ENCODE assay signal across 9 mouse cellular contexts in the genomic region with DNA sequence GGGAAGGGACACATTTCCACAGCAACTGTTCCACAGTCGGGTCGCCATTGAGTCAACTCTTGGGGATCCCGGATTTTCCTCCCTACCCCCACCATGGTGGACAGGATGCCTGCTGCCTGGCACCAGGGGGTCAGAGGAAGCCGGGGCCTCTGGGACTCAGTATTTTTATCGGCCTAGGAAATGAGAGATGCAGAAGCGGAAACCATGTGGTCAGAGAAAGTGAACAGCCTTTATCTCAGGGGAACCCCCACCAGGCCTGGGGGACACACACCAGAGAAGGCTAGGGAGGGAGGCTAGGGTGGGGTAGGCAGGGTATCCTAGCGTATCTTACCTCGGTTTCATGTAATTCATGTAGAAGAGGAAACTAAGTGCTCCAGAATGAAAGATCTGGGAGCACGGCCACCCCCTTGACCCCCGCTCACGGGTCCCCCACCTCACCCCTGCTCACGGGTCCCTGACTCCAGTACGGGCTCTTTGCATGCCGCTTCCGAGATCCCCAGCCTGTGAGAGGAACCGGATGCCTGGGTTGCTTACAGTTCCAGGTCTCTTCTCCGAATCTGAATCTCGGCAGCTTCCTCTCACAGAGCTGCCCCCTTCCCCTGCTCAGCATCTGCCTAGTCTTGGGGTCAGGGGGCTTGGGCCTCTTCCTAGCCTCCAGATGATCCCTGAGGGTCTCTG. TPM values are rescaled to one million over a fixed set of nuclear protein-coding genes. Genes with fewer than 3 reads are reported as not detected.
A peak's percentile ranks its signal among the peaks of the same experiment; 100 is the strongest.
DNase-seq lines count a peak whose midpoint lies in the region; ATAC-seq and TF ChIP-seq lines count a peak whose summit lies in the region.
"Had no signal": no experiment of that assay in that cellular context is flagged by ENCODE, and none has a peak within 500 bp of the region (broad histone marks: within the 10 kb centered on the region; RNA-seq: fewer than 3 reads in every experiment).

No protein-coding gene starts in this region.

- peak overlapping the region; percentile 85 for H3K27ac ChIP-seq in bone marrow, adult 2 months (ENCODE audit: control insufficient read depth, insufficient read depth, low read depth, low read length, poor library complexity)
- no peak overlapping the region; the same call in 1 of the 2 replicates for H3K27ac ChIP-seq in midbrain, embryonic 10.5 days (replicated peaks)

- H3K27me3 ChIP-seq in midbrain, embryonic 10.5 days (ENCODE audit: low read depth, poor library complexity, severe bottlenecking) = no peaks in the 10 kb centered on the region

- peak; percentile 64 for ATAC-seq in CD4-positive, CD25-positive, alpha-beta regulatory T cell, adult 4 months
- no peak; the same call in 1 of the 2 replicates for ATAC-seq in megakaryocyte-erythroid progenitor cell, adult 5-6 weeks (replicated peaks; ENCODE audit: low FRiP score, low TSS enrichment, poor library complexity, severe bottlenecking)

- peaks cover 14% of the 10 kb centered on the region for H3K4me1 ChIP-seq in bone marrow, adult 2 months (ENCODE audit: control insufficient read depth, insufficient read depth, low read length)
- peaks cover 8% of the 10 kb centered on the region; the same call in 1 of the 2 replicates for H3K4me1 ChIP-seq in midbrain, embryonic 10.5 days

- peaks cover 51% of the 10 kb centered on the region for H3K36me3 ChIP-seq in midbrain, embryonic 10.5 days

- no peak for TF ChIP-seq POLR2A in bone marrow, adult 2 months (IDR thresholded peaks at IDR 0.05; ENCODE audit: borderline replicate concordance, control insufficient read depth, low read depth, low read length)

- H3K4me3 ChIP-seq in bone marrow, adult 2 months (replicated peaks; ENCODE audit: control insufficient read depth, low read depth, low read length) = peak overlapping the region; percentile 40
- H3K4me3 ChIP-seq in midbrain, embryonic 10.5 days = no peak overlapping the region

- peak; percentile 18 for DNase-seq in kidney, adult 18-20 months
- peak; percentile 65 for DNase-seq in lung, postnatal 25 days (ENCODE audit: low spot score)
- DNase-seq in adipocyte (ENCODE audit: low spot score) = no peak
- DNase-seq in midbrain, embryonic 10.5 days (ENCODE audit: low spot score) = no peak
- no peak for DNase-seq in layer of hippocampus, adult 9-10 months (ENCODE audit: low spot score)

- no peaks in the 10 kb centered on the region for H3K9me3 ChIP-seq in midbrain, embryonic 10.5 days (replicated peaks)

- TF ChIP-seq CTCF in bone marrow, adult 2 months (IDR thresholded peaks at IDR 0.05; ENCODE audit: control insufficient read depth, insufficient read depth, low read length) = no peak

- WGBS in bone marrow, adult 2 months = 2% methylated on average over 18 of the region's 18 CpGs
- 86% methylated on average over 18 of the region's 18 CpGs for WGBS in midbrain, embryonic 10.5 days

RNA-seq across cellular contexts. Expression of a gene that starts 2.0 kb away (rescaled TPM):
- polyA plus RNA-seq in CD4-positive, CD25-positive, alpha-beta regulatory T cell, adult 4 months (2017; shearing (Covaris generic)) = 1 to 10 TPM in 1 of 2 experiments, under 1 TPM in 1; 0.79 to 1.4 TPM
- not detected in 2 replicates for polyA plus RNA-seq in bone marrow, adult 2 months (2011; ENCODE audit: insufficient read depth, insufficient read length, low replicate concordance, missing spikeins)
- not detected in 2 replicates for total RNA-seq in megakaryocyte-erythroid progenitor cell, adult 5-6 weeks (2014; fragmentation: Nextera tagmentation)
- total RNA-seq in megakaryocyte-erythroid progenitor cell, adult 5-6 weeks (2017) = not detected in 2 replicates
- polyA plus RNA-seq in midbrain, embryonic 10.5 days (2016; fragmentation: Nextera tagmentation; extraction: Ambion mirVana) = 0.25 and 0.37 TPM in 2 replicates
- polyA plus RNA-seq: limb, embryonic 11.5 days had no signal

RNA-seq across cellular contexts. Expression of a gene that starts 13.5 kb away (rescaled TPM):
- 10 to 100 TPM; 82.7 to 99.0 TPM for polyA plus RNA-seq in CD4-positive, CD25-positive, alpha-beta regulatory T cell, adult 4 months (2017; shearing (Covaris generic))
- polyA plus RNA-seq in bone marrow, adult 2 months (2011; ENCODE audit: insufficient read depth, insufficient read length, low replicate concordance, missing spikeins) = 3.5 and 4.4 TPM in 2 replicates
- total RNA-seq in megakaryocyte-erythroid progenitor cell, adult 5-6 weeks (2014; fragmentation: Nextera tagmentation) = 0.45 TPM in 1 of 2 replicates, not detected in the other
- total RNA-seq in megakaryocyte-erythroid progenitor cell, adult 5-6 weeks (2017) = not detected in 2 replicates
- polyA plus RNA-seq in midbrain, embryonic 10.5 days (2016; fragmentation: Nextera tagmentation; extraction: Ambion mirVana) = not detected in 2 replicates

RNA-seq across cellular contexts. Expression of a gene that starts 14.8 kb away (rescaled TPM):
- polyA plus RNA-seq in CD4-positive, CD25-positive, alpha-beta regulatory T cell, adult 4 months (2017; shearing (Covaris generic)) = 1 to 10 TPM; 6.3 to 8.2 TPM
- 4.1 and 9.9 TPM in 2 replicates for polyA plus RNA-seq in bone marrow, adult 2 months (2011; ENCODE audit: insufficient read depth, insufficient read length, low replicate concordance, missing spikeins)
- total RNA-seq in megakaryocyte-erythroid progenitor cell, adult 5-6 weeks (2014; fragmentation: Nextera tagmentation) = 4.5 and 8.0 TPM in 2 replicates
- total RNA-seq in megakaryocyte-erythroid progenitor cell, adult 5-6 weeks (2017) = 0.99 and 2.2 TPM in 2 replicates
- 9.7 and 11.8 TPM in 2 replicates for polyA plus RNA-seq in midbrain, embryonic 10.5 days (2016; fragmentation: Nextera tagmentation; extraction: Ambion mirVana)

RNA-seq across cellular contexts. Expression of a gene that starts 16.8 kb away (rescaled TPM):
- 10 to 100 TPM; 15.3 to 23.5 TPM for polyA plus RNA-seq in CD4-positive, CD25-positive, alpha-beta regulatory T cell, adult 4 months (2017; shearing (Covaris generic))
- polyA plus RNA-seq in bone marrow, adult 2 months (2011; ENCODE audit: insufficient read depth, insufficient read length, low replicate concordance, missing spikeins) = 3.2 and 7.4 TPM in 2 replicates
- total RNA-seq in megakaryocyte-erythroid progenitor cell, adult 5-6 weeks (2014; fragmentation: Nextera tagmentation) = 1.8 TPM in 1 of 2 replicates, not detected in the other
- 0.88 and 7.7 TPM in 2 replicates for total RNA-seq in megakaryocyte-erythroid progenitor cell, adult 5-6 weeks (2017)
- polyA plus RNA-seq in midbrain, embryonic 10.5 days (2016; fragmentation: Nextera tagmentation; extraction: Ambion mirVana) = 0.07 TPM in 1 of 2 replicates, not detected in the other
- polyA plus RNA-seq: limb, embryonic 11.5 days had no signal

RNA-seq across cellular contexts. Expression of a gene that starts 16.9 kb away (rescaled TPM):
- polyA plus RNA-seq in CD4-positive, CD25-positive, alpha-beta regulatory T cell, adult 4 months (2017; shearing (Covaris generic)) = 1 to 10 TPM; 2.0 to 2.2 TPM
- 9.9 and 24.9 TPM in 2 replicates for polyA plus RNA-seq in bone marrow, adult 2 months (2011; ENCODE audit: insufficient read depth, insufficient read length, low replicate concordance, missing spikeins)
- 8.8 and 10.1 TPM in 2 replicates for total RNA-seq in megakaryocyte-erythroid progenitor cell, adult 5-6 weeks (2014; fragmentation: Nextera tagmentation)
- 3.5 and 10.1 TPM in 2 replicates for total RNA-seq in megakaryocyte-erythroid progenitor cell, adult 5-6 weeks (2017)
- 9.9 and 11.7 TPM in 2 replicates for polyA plus RNA-seq in midbrain, embryonic 10.5 days (2016; fragmentation: Nextera tagmentation; extraction: Ambion mirVana)

Comparison
In these comparisons a context has a peak if more than half of its experiments do, and no peak if none do; other contexts are left out.
1. DNase-seq: peak in kidney, adult 18-20 months (single experiment) and lung, postnatal 25 days (single experiment); none in adipocyte (single experiment), midbrain, embryonic 10.5 days (single experiment) and layer of hippocampus, adult 9-10 months (single experiment).
2. RNA of a gene that starts 13.5 kb away (polyA plus RNA-seq): 82.7 to 99.0 TPM in CD4-positive, CD25-positive, alpha-beta regulatory T cell, adult 4 months; 3.5 to 4.4 TPM in bone marrow, adult 2 months and not detected in midbrain, embryonic 10.5 days; every median in the first group is over 10 times any median in the second.